Mouse (Mus musculus): ENCODE data around the gene Spata22. TPM values are rescaled to one million over a fixed set of nuclear protein-coding genes. Genes with fewer than 3 reads are reported as not detected.
"Not testable (repeated sequence)": the region's sequence is repeated elsewhere in the genome, so short reads cannot be mapped to it uniquely, and the experiment has no call there.

Spata22 gene
- polyA plus RNA-seq, 2 experiments: 1.0 to 2.0 TPM

DNA sequence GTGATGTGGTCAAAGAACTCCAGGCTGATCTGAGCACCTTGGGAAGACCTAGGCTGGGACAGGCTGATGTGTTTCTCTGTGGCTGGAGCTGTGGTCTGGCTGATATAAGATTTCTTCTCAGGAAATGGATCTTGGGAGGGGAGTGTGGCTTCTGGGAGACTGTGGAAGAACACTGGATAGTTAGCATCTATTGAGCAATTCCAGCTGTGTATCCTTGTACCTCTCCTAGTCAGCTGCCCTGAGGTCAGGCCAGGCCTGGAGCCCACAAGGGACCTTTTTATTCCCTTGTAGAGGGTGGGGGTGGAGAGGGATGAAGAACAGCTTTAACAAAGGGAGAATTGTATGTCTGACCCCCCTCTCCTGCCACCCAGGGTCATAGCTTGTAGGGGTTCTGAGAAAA, 45.2 kb upstream of the Spata22 start:
- H3K4me2 ChIP-seq (ENCODE audit: low read depth): no peak overlapping the region
- H3K4me1 ChIP-seq (replicated peaks; ENCODE audit: control insufficient read depth in 2 of 2, insufficient read depth in 2 of 2, low read length in 1 of 2): no peaks in the 10 kb centered on the region
- DNase-seq (ENCODE audit: low read depth in 3 of 3, low spot score in 3 of 3) (no peak), ATAC-seq (ENCODE audit: insufficient read depth) (no peak)
- H3K27ac ChIP-seq: no peak overlapping the region
- no peaks in the 10 kb centered on the region for H3K9me3 ChIP-seq (ENCODE audit: control insufficient read depth, low read length)
- H3K27me3 ChIP-seq (ENCODE audit: control insufficient read depth, insufficient read depth, low read length): no peaks in the 10 kb centered on the region
- no peak overlapping the region for H3K4me3 ChIP-seq (ENCODE audit: insufficient read depth in 1 of 2, low read depth in 2 of 2, low read length in 2 of 2)
- TF ChIP-seq EP300 (IDR thresholded peaks at IDR 0.05; ENCODE audit: low read depth) (no peak), CTCF (IDR thresholded peaks at IDR 0.05; ENCODE audit: low read depth) (no peak)
- H3K36me3 ChIP-seq (replicated peaks; ENCODE audit: control insufficient read depth, insufficient read depth, low read depth): no peaks in the 10 kb centered on the region
- no peak overlapping the region for H3K9ac ChIP-seq (replicated peaks)

DNA sequence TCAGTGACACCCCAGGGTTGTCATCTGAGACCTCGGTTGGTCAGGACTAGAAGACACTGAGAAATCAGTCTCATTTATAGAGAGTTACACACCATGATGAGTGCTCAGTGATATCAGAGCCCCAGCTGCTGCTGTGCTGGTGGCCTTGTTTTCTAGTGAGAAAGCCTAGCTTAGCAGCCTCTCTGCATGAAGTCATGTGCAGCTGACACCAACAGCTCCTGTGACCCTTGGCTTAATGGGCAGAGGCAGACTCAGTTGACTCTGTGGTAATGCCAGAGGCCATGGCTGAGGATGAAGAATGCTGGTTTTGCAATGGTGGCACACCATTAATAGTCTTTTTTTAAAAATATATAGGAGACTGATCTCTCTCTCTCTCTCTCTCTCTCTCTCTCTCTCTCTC, 39.9 kb upstream of the Spata22 start:
- Histone ChIP-seq H3K4me3 (ENCODE audit: insufficient read depth in 1 of 2, low read depth in 2 of 2, low read length in 2 of 2) (no peak overlapping the region), H3K27me3 (ENCODE audit: control insufficient read depth, insufficient read depth, low read length) (no peaks in the 10 kb centered on the region), H3K9ac (replicated peaks) (no peak overlapping the region), H3K9me3 (ENCODE audit: control insufficient read depth, low read length) (no peaks in the 10 kb centered on the region), H3K4me2 (ENCODE audit: low read depth) (no peak overlapping the region), H3K27ac (no peak overlapping the region), H3K36me3 (replicated peaks; ENCODE audit: control insufficient read depth, insufficient read depth, low read depth) (no peaks in the 10 kb centered on the region), H3K4me1 (replicated peaks; ENCODE audit: control insufficient read depth in 2 of 2, insufficient read depth in 2 of 2, low read length in 1 of 2) (no peaks in the 10 kb centered on the region)
- 58% methylated on average over 1 of the region's 1 CpGs for WGBS (ENCODE audit: insufficient replicate concordance)
- TF ChIP-seq CTCF (IDR thresholded peaks at IDR 0.05; ENCODE audit: low read depth) (no peak), EP300 (IDR thresholded peaks at IDR 0.05; ENCODE audit: low read depth) (no peak)
- ATAC-seq (ENCODE audit: insufficient read depth) (no peak), DNase-seq (ENCODE audit: low read depth in 3 of 3, low spot score in 3 of 3) (no peak)

DNA sequence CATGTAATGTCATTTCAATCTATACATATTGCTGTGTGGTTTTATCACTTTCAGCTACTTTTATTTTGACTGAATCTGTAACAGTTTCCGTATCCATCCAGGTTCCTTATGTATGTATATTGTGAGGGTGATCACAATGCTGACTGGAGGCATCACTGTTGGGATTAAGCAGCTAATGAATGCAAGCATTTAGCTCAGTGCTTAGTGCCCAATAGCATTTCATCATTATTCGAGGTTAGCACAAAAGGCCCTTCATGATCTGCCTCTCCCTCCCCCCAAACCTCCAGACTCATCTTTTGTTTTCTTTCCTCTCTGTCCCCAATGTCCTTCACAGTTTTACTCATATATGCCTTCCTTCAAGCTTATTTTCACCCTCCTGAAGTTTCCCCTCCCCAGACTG, 26.4 kb upstream of the Spata22 start:
- H3K4me1 ChIP-seq (replicated peaks; ENCODE audit: control insufficient read depth in 2 of 2, insufficient read depth in 2 of 2, low read length in 1 of 2): no peaks in the 10 kb centered on the region
- H3K36me3 ChIP-seq (replicated peaks; ENCODE audit: control insufficient read depth, insufficient read depth, low read depth): no peaks in the 10 kb centered on the region
- ATAC-seq (ENCODE audit: insufficient read depth) (no peak), DNase-seq (ENCODE audit: low read depth in 3 of 3, low spot score in 3 of 3) (no peak)
- H3K9me3 ChIP-seq (ENCODE audit: control insufficient read depth, low read length): no peaks in the 10 kb centered on the region
- H3K27me3 ChIP-seq (ENCODE audit: control insufficient read depth, insufficient read depth, low read length): no peaks in the 10 kb centered on the region
- no peak overlapping the region for H3K4me3 ChIP-seq (ENCODE audit: insufficient read depth in 1 of 2, low read depth in 2 of 2, low read length in 2 of 2)
- H3K9ac ChIP-seq (replicated peaks): no peak overlapping the region
- TF ChIP-seq EP300 (IDR thresholded peaks at IDR 0.05; ENCODE audit: low read depth) (no peak), CTCF (IDR thresholded peaks at IDR 0.05; ENCODE audit: low read depth) (no peak)
- WGBS (ENCODE audit: insufficient replicate concordance): 30% methylated on average over 2 of the region's 2 CpGs
- no peak overlapping the region for H3K27ac ChIP-seq
- H3K4me2 ChIP-seq (ENCODE audit: low read depth): no peak overlapping the region

DNA sequence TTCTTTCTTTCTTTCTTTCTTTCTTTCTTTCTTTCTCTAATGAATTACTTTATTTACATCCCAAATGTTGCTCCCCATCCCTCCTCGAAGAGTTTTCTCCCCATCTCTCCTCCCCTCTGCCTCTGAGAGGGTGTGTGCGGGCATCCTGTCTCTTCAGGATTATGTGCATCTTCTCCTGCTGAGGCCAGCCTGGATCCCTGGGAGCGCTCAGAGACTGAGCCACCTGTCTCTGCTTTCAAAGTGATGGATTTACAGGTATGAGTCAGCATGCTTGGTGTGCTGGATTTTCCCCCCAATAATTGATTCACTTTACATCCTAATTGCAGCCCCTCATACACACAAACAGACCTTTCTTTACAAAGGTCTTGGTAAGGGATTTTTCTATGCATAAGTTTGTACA, 13.6 kb upstream of the Spata22 start:
- Histone ChIP-seq H3K4me3 (ENCODE audit: insufficient read depth in 1 of 2, low read depth in 2 of 2, low read length in 2 of 2) (no peak overlapping the region), H3K4me1 (replicated peaks; ENCODE audit: control insufficient read depth in 2 of 2, insufficient read depth in 2 of 2, low read length in 1 of 2) (no peaks in the 10 kb centered on the region), H3K27me3 (ENCODE audit: control insufficient read depth, insufficient read depth, low read length) (no peaks in the 10 kb centered on the region), H3K9ac (replicated peaks) (no peak overlapping the region), H3K27ac (no peak overlapping the region), H3K36me3 (replicated peaks; ENCODE audit: control insufficient read depth, insufficient read depth, low read depth) (no peaks in the 10 kb centered on the region), H3K4me2 (ENCODE audit: low read depth) (no peak overlapping the region), H3K9me3 (ENCODE audit: control insufficient read depth, low read length) (no peaks in the 10 kb centered on the region)
- DNase-seq (ENCODE audit: low read depth in 3 of 3, low spot score in 3 of 3) (no peak), ATAC-seq (ENCODE audit: insufficient read depth) (no peak)
- 28% methylated on average over 3 of the region's 3 CpGs for WGBS (ENCODE audit: insufficient replicate concordance)
- TF ChIP-seq EP300 (IDR thresholded peaks at IDR 0.05; ENCODE audit: low read depth): no peak
- no peak for TF ChIP-seq CTCF (IDR thresholded peaks at IDR 0.05; ENCODE audit: low read depth)

DNA sequence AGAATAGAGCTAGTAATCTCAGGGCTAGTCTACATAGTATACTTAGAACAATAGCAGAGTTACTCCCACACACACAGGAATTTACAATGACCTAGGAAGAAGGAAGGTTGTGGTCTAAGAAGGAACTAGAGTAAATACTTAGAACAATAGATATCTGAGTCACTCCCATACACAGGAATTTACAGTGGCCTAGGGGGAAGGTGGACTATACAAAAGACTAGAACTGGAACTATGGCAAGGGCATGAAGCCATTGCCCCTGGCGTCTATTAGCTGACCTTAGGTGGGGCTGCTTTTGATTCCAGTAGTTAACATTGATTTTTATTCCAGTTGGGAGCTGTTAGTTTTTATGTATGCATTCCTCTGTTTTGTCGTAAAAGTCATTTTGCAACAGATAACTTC, 11.0 kb upstream of the Spata22 start:
- H3K36me3 ChIP-seq (replicated peaks; ENCODE audit: control insufficient read depth, insufficient read depth, low read depth); H3K9me3 ChIP-seq (ENCODE audit: control insufficient read depth, low read length); H3K4me1 ChIP-seq (replicated peaks; ENCODE audit: control insufficient read depth in 2 of 2, insufficient read depth in 2 of 2, low read length in 1 of 2); H3K4me3 ChIP-seq (ENCODE audit: insufficient read depth in 1 of 2, low read depth in 2 of 2, low read length in 2 of 2); H3K27ac ChIP-seq; DNase-seq (ENCODE audit: low read depth in 3 of 3, low spot score in 3 of 3); H3K27me3 ChIP-seq (ENCODE audit: control insufficient read depth, insufficient read depth, low read length); ATAC-seq (ENCODE audit: insufficient read depth); H3K9ac ChIP-seq (replicated peaks); H3K4me2 ChIP-seq (ENCODE audit: low read depth): not testable (repeated sequence)
- 49% methylated on average over 2 of the region's 2 CpGs for WGBS (ENCODE audit: insufficient replicate concordance)

DNA sequence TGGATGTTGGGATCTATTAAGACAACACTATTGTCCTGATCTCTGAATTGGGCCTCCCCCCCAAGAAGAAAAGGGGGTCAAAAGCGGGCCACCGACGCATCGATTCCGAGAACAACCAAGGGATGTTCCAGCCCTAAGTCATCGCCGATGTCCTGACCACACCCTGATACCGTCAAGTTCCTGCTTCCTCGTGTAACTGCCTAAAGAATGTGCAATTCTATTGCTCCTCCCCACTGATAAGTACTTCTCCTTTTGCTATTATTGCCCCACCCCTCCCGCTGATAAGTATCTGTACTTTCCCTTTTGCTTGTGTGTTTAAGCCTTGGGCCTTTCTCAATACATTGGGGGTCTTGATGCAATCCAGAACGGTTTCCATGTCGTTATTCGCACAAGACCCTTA, 8.5 kb upstream of the Spata22 start:
- H3K36me3 ChIP-seq (replicated peaks; ENCODE audit: control insufficient read depth, insufficient read depth, low read depth); H3K9me3 ChIP-seq (ENCODE audit: control insufficient read depth, low read length): not testable (repeated sequence)
- WGBS (ENCODE audit: insufficient replicate concordance): 77% methylated on average over 13 of the region's 13 CpGs

More for the DNA sequence above, 8.5 kb upstream of the Spata22 start:
- H3K27me3 ChIP-seq (ENCODE audit: control insufficient read depth, insufficient read depth, low read length); H3K4me1 ChIP-seq (replicated peaks; ENCODE audit: control insufficient read depth in 2 of 2, insufficient read depth in 2 of 2, low read length in 1 of 2); H3K4me3 ChIP-seq (ENCODE audit: insufficient read depth in 1 of 2, low read depth in 2 of 2, low read length in 2 of 2); H3K9ac ChIP-seq (replicated peaks); H3K4me2 ChIP-seq (ENCODE audit: low read depth); H3K27ac ChIP-seq; ATAC-seq (ENCODE audit: insufficient read depth); DNase-seq (ENCODE audit: low read depth in 3 of 3, low spot score in 3 of 3): not testable (repeated sequence)

All from liver, embryonic 14.5 days (tissue).